Mouse (Mus musculus) cortical plate, adult 2 months (tissue): ENCODE measurements around the gene Cideb.

Experiments
- CTCF ChIP-seq: fragments of 200-500 bp; IDR thresholded peaks from 2 replicates; pipeline ENCODE4 v1.5.1; 2011; ENCODE audit warnings: mild to moderate bottlenecking, control low read depth, low read length; ENCODE audit not compliant: insufficient read depth; ENCODE audit errors: extremely low read depth
- POLR2A ChIP-seq: fragments of 200-500 bp; IDR thresholded peaks from 2 replicates; pipeline ENCODE4 v1.6.1; 2011; ENCODE audit warnings: mild to moderate bottlenecking, low read length, control low read depth; ENCODE audit not compliant: insufficient read depth; ENCODE audit errors: extremely low read depth

GRCm38 (mm10) chr14:55788256-55789050 lies 30.2 kb upstream of the Cideb start, which contains the start of gene Ripk3:
- TF ChIP-seq CTCF (no peak), POLR2A (no peak)
